Mouse (Mus musculus): ENCODE data around the gene Tmem198.

The Tmem198 gene

GRCm38 (mm10) chr1:75487405-75488161 is 8.3 kb downstream of the Tmem198 start:
- DNase-seq (ENCODE audit: low spot score in 2 of 2): peak; percentile 53 to 57

- no peak for DNase-seq (ENCODE audit: low spot score in 2 of 2)
Observed at GRCm38 (mm10) chr1:75490785-75491551, 11.6 kb downstream of the Tmem198 start.

GRCm38 (mm10) chr1:75492579-75493170 is 13.3 kb downstream of the Tmem198 start:
- no peak for DNase-seq (ENCODE audit: low spot score in 2 of 2)

- no peak for DNase-seq (ENCODE audit: low spot score in 2 of 2)
Observed at GRCm38 (mm10) chr1:75494878-75495548, 15.7 kb downstream of the Tmem198 start.

- no peak for DNase-seq (ENCODE audit: low spot score in 2 of 2)
Observed at GRCm38 (mm10) chr1:75498897-75499296, 19.6 kb downstream of the Tmem198 start.

- no peak for DNase-seq (ENCODE audit: low spot score in 2 of 2)
Observed at GRCm38 (mm10) chr1:75499441-75499840, 20.1 kb downstream of the Tmem198 start.

GRCm38 (mm10) chr1:75501905-75502304 is 22.6 kb downstream of the Tmem198 start:
- no peak for DNase-seq (ENCODE audit: low spot score in 2 of 2)

GRCm38 (mm10) chr1:75502945-75503650 is 23.8 kb downstream of the Tmem198 start:
- DNase-seq (ENCODE audit: low spot score in 2 of 2): no peak

- DNase-seq (ENCODE audit: low spot score in 2 of 2): no peak
Observed at GRCm38 (mm10) chr1:75503651-75503980, 24.3 kb downstream of the Tmem198 start.

GRCm38 (mm10) chr1:75504256-75505045 is 25.1 kb downstream of the Tmem198 start:
- DNase-seq (ENCODE audit: low spot score in 2 of 2): no peak

GRCm38 (mm10) chr1:75505159-75505955 is 26.0 kb downstream of the Tmem198 start:
- peak; percentile 54 to 63 for DNase-seq (ENCODE audit: low spot score in 2 of 2)

GRCm38 (mm10) chr1:75505956-75506831 is 26.9 kb downstream of the Tmem198 start, which contains the start of gene Obsl1:
TSS of gene Obsl1 (minus strand) at chr1:75506452.
- peak; percentile 27 to 34 for DNase-seq (ENCODE audit: low spot score in 2 of 2)

GRCm38 (mm10) chr1:75507006-75507405 is 27.7 kb downstream of the Tmem198 start, which contains the start of gene Inha:
TSS of gene Inha (plus strand) at chr1:75507077.
- DNase-seq (ENCODE audit: low spot score in 2 of 2): no peak

GRCm38 (mm10) chr1:75509586-75509985 is 30.3 kb downstream of the Tmem198 start:
- no peak for DNase-seq (ENCODE audit: low spot score in 2 of 2)

- DNase-seq (ENCODE audit: low spot score in 2 of 2): no peak
Observed at GRCm38 (mm10) chr1:75510154-75510553, 30.8 kb downstream of the Tmem198 start.

- DNase-seq (ENCODE audit: low spot score in 2 of 2): no peak
Observed at GRCm38 (mm10) chr1:75511437-75512210, 32.3 kb downstream of the Tmem198 start.

- no peak for DNase-seq (ENCODE audit: low spot score in 2 of 2)
Observed at GRCm38 (mm10) chr1:75512550-75512949, 33.2 kb downstream of the Tmem198 start.
